Mouse (Mus musculus): ENCODE data around the gene Lrit2.

The Lrit2 gene

GRCm38 (mm10) chr14:37111371-37111770 lies 43.6 kb downstream of the Lrit2 start:
- DNase-seq (ENCODE audit: low spot score), result no peak

- DNase-seq (ENCODE audit: low spot score), result no peak
These were observed 45.2 kb downstream of the Lrit2 start for GRCm38 (mm10) chr14:37112931-37113330.

GRCm38 (mm10) chr14:37113922-37114321 lies 46.2 kb downstream of the Lrit2 start, which contains the start of gene 2610528A11Rik:
Gene 2610528A11Rik (minus strand): TSS chr14:37114022.
- DNase-seq (ENCODE audit: low spot score), result no peak

- DNase-seq (ENCODE audit: low spot score), result no peak
These were observed 51.5 kb downstream of the Lrit2 start for GRCm38 (mm10) chr14:37119233-37119632.

Data from ovary, postnatal 10 days (tissue).